Mouse (Mus musculus): ENCODE measurements around the gene Brd7.

DNA sequence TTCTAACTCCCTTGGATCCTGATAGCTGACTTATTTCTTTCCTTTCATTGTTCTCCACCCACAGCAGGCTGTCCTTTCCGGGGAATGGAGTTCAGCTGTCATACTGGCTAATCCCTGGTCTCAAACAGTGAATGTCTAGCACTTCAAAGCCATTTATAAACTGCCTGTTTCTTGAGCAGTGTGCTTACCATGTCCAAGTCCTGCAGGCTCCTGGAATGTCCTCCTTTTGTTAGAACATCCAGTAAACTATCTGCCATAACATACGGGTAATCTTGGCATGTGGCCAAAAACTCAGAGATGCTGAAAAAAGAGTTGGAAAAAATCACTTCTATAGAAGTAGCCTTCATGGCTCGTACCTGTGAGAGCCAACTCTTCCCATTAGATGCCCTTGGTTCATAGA, 22.8 kb downstream of the Brd7 start:
- no peak for TF ChIP-seq CTCF (IDR thresholded peaks at IDR 0.05; ENCODE audit: control insufficient read depth, insufficient read depth, insufficient replicate concordance, low read depth, low read length)
- no peak for TF ChIP-seq POLR2A (IDR thresholded peaks at IDR 0.05; ENCODE audit: control insufficient read depth, low read depth, low read length)
